Mouse (Mus musculus): ENCODE measurements at regions not wholly inside any gene's neighbourhood (a gene's known extent, or its start where the extent isn't known, plus 50 kb on each side); places are given as distances from the start of the nearest gene placed in this dataset.

DNA sequence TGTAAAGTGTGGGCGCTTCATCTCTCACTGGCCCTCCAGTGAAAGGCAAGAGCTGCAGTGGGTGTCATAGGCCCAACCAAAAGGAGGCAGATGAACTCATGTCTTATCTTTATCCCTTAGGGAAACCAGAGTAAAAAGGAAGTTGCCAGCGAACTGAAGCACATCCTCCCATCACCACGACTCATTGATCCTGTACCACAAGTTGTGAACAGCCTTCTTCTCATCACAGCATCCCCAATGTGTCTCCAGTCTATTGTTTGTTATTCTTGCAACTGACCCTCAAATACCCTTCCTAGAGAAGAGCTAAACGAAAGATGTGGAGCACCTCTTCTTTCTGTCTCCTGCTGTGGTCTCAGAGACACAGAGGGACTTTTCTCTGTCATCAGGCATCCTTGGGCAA, 570.5 kb upstream of the Cdh5 start:
- TF ChIP-seq POLR2A (IDR thresholded peaks at IDR 0.05; ENCODE audit: insufficient read depth, low read depth, low read length) = no peak
- no peak for TF ChIP-seq CTCF (IDR thresholded peaks at IDR 0.05)
- no peak for TF ChIP-seq EP300 (IDR thresholded peaks at IDR 0.05; ENCODE audit: insufficient read depth, low read depth, low read length)

Measured in heart, adult 2 months (tissue).